Mouse (Mus musculus): ENCODE results near the gene Carhsp1. TPM values are rescaled to one million over a fixed set of nuclear protein-coding genes. Genes with fewer than 3 reads are reported as not detected.

Gene Carhsp1
- polyA plus RNA-seq, 1 experiment = 47.4 TPM

GRCm38 (mm10) chr16:8711998-8712397 lies 40.0 kb upstream of the Carhsp1 start:
- 96% methylated on average over 9 of the region's 9 CpGs for WGBS
- Histone ChIP-seq H3K27ac (ENCODE audit: control insufficient read depth, insufficient read depth, low read length) (no peak overlapping the region), H3K36me3 (ENCODE audit: control insufficient read depth, insufficient read depth, low read length) (peaks cover 93% of the 10 kb centered on the region), H3K4me3 (ENCODE audit: control insufficient read depth, insufficient read depth, low read length) (no peak overlapping the region), H3K27me3 (ENCODE audit: control insufficient read depth, insufficient read depth, low read length) (no peaks in the 10 kb centered on the region), H3K4me1 (replicated peaks; ENCODE audit: control insufficient read depth, insufficient read depth, low read length) (no peaks in the 10 kb centered on the region)
- TF ChIP-seq POLR2A (IDR thresholded peaks at IDR 0.05; ENCODE audit: control insufficient read depth, extremely low read depth, insufficient read depth, low read length, poor library complexity) (no peak), CTCF (IDR thresholded peaks at IDR 0.05; ENCODE audit: borderline replicate concordance, control insufficient read depth, extremely low read depth, insufficient read depth, low read length, poor library complexity) (no peak)
- DNase-seq = no peak

GRCm38 (mm10) chr16:8700586-8700985 lies 28.6 kb upstream of the Carhsp1 start:
- no peak overlapping the region for H3K27ac ChIP-seq (ENCODE audit: control insufficient read depth, insufficient read depth, low read length)
- WGBS = 97% methylated on average over 3 of the region's 3 CpGs
- H3K36me3 ChIP-seq (ENCODE audit: control insufficient read depth, insufficient read depth, low read length) = peaks cover 97% of the 10 kb centered on the region
- no peak for TF ChIP-seq POLR2A (IDR thresholded peaks at IDR 0.05; ENCODE audit: control insufficient read depth, extremely low read depth, insufficient read depth, low read length, poor library complexity)
- TF ChIP-seq CTCF (IDR thresholded peaks at IDR 0.05; ENCODE audit: borderline replicate concordance, control insufficient read depth, extremely low read depth, insufficient read depth, low read length, poor library complexity) = no peak
- H3K4me1 ChIP-seq (replicated peaks; ENCODE audit: control insufficient read depth, insufficient read depth, low read length) = no peaks in the 10 kb centered on the region
- no peak for DNase-seq
- no peak overlapping the region for H3K4me3 ChIP-seq (ENCODE audit: control insufficient read depth, insufficient read depth, low read length)
- no peaks in the 10 kb centered on the region for H3K27me3 ChIP-seq (ENCODE audit: control insufficient read depth, insufficient read depth, low read length)

- no peak for DNase-seq
- Histone ChIP-seq H3K4me1 (replicated peaks; ENCODE audit: control insufficient read depth, insufficient read depth, low read length) (no peaks in the 10 kb centered on the region), H3K27me3 (ENCODE audit: control insufficient read depth, insufficient read depth, low read length) (no peaks in the 10 kb centered on the region), H3K27ac (ENCODE audit: control insufficient read depth, insufficient read depth, low read length) (no peak overlapping the region), H3K4me3 (ENCODE audit: control insufficient read depth, insufficient read depth, low read length) (no peak overlapping the region), H3K36me3 (ENCODE audit: control insufficient read depth, insufficient read depth, low read length) (peaks cover 99% of the 10 kb centered on the region)
- WGBS = 95% methylated on average over 8 of the region's 8 CpGs
- TF ChIP-seq CTCF (IDR thresholded peaks at IDR 0.05; ENCODE audit: borderline replicate concordance, control insufficient read depth, extremely low read depth, insufficient read depth, low read length, poor library complexity) (no peak), POLR2A (IDR thresholded peaks at IDR 0.05; ENCODE audit: control insufficient read depth, extremely low read depth, insufficient read depth, low read length, poor library complexity) (no peak)
Measured at GRCm38 (mm10) chr16:8699556-8699955, 27.6 kb upstream of the Carhsp1 start.

GRCm38 (mm10) chr16:8691206-8691605 lies 19.3 kb upstream of the Carhsp1 start:
- H3K36me3 ChIP-seq (ENCODE audit: control insufficient read depth, insufficient read depth, low read length) = peaks cover 74% of the 10 kb centered on the region
- H3K27me3 ChIP-seq (ENCODE audit: control insufficient read depth, insufficient read depth, low read length) = no peaks in the 10 kb centered on the region
- H3K4me1 ChIP-seq (replicated peaks; ENCODE audit: control insufficient read depth, insufficient read depth, low read length) = no peaks in the 10 kb centered on the region
- no peak overlapping the region for H3K4me3 ChIP-seq (ENCODE audit: control insufficient read depth, insufficient read depth, low read length)
- TF ChIP-seq CTCF (IDR thresholded peaks at IDR 0.05; ENCODE audit: borderline replicate concordance, control insufficient read depth, extremely low read depth, insufficient read depth, low read length, poor library complexity) (no peak), POLR2A (IDR thresholded peaks at IDR 0.05; ENCODE audit: control insufficient read depth, extremely low read depth, insufficient read depth, low read length, poor library complexity) (no peak)
- no peak for DNase-seq
- H3K27ac ChIP-seq (ENCODE audit: control insufficient read depth, insufficient read depth, low read length) = no peak overlapping the region
- 96% methylated on average over 7 of the region's 7 CpGs for WGBS

- H3K4me3 ChIP-seq (ENCODE audit: control insufficient read depth, insufficient read depth, low read length) = no peak overlapping the region
- peaks cover 64% of the 10 kb centered on the region for H3K36me3 ChIP-seq (ENCODE audit: control insufficient read depth, insufficient read depth, low read length)
- H3K27ac ChIP-seq (ENCODE audit: control insufficient read depth, insufficient read depth, low read length) = no peak overlapping the region
- H3K27me3 ChIP-seq (ENCODE audit: control insufficient read depth, insufficient read depth, low read length) = no peaks in the 10 kb centered on the region
- no peak for DNase-seq
- 93% methylated on average over 11 of the region's 11 CpGs for WGBS
- TF ChIP-seq CTCF (IDR thresholded peaks at IDR 0.05; ENCODE audit: borderline replicate concordance, control insufficient read depth, extremely low read depth, insufficient read depth, low read length, poor library complexity) (no peak), POLR2A (IDR thresholded peaks at IDR 0.05; ENCODE audit: control insufficient read depth, extremely low read depth, insufficient read depth, low read length, poor library complexity) (no peak)
- no peaks in the 10 kb centered on the region for H3K4me1 ChIP-seq (replicated peaks; ENCODE audit: control insufficient read depth, insufficient read depth, low read length)
Measured at GRCm38 (mm10) chr16:8689979-8690656, 18.2 kb upstream of the Carhsp1 start.

GRCm38 (mm10) chr16:8687559-8688112 lies 15.7 kb upstream of the Carhsp1 start:
- TF ChIP-seq POLR2A (IDR thresholded peaks at IDR 0.05; ENCODE audit: control insufficient read depth, extremely low read depth, insufficient read depth, low read length, poor library complexity) = no peak
- Histone ChIP-seq H3K27ac (ENCODE audit: control insufficient read depth, insufficient read depth, low read length) (no peak overlapping the region), H3K36me3 (ENCODE audit: control insufficient read depth, insufficient read depth, low read length) (peaks cover 39% of the 10 kb centered on the region), H3K4me1 (replicated peaks; ENCODE audit: control insufficient read depth, insufficient read depth, low read length) (no peaks in the 10 kb centered on the region), H3K27me3 (ENCODE audit: control insufficient read depth, insufficient read depth, low read length) (no peaks in the 10 kb centered on the region), H3K4me3 (ENCODE audit: control insufficient read depth, insufficient read depth, low read length) (no peak overlapping the region)
- DNase-seq = no peak
